Mouse (Mus musculus): ENCODE measurements at regions not wholly inside any gene's neighbourhood (a gene's known extent, or its start where the extent isn't known, plus 50 kb on each side); places are given as distances from the start of the nearest gene placed in this dataset.

DNA sequence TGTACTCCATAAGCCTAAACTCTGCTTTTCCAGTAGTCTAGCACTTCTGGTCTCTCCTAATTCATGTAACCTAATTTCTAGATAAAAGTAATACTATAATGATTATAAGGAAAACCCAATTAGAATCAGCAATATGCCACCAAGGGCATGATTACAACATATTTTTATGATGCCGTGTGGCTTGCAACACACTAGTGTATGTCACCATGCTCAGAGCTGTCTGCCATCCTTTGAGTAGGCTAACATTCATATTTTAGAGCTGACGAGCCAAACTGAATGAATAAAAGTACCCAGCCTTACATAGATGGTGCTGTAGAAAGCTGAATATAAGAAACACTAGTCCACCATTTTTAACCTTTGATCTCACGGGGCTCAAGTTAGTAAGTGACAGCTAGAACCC lies 116.0 kb upstream of the Fat1 start:
- TF ChIP-seq POLR2A (IDR thresholded peaks at IDR 0.05; ENCODE audit: low read depth, low read length) (no peak), CTCF (conservative IDR thresholded peaks at IDR 0.05; ENCODE audit: insufficient read depth, insufficient read length, low read depth, low read length) (no peak)

Measured in kidney, adult 2 months (tissue).